Mouse (Mus musculus) cerebral cortex, adult 2 months (tissue): ENCODE results near the gene Gm7978.

Experiments
- WGBS: fragments of 180-500 bp; shearing (Covaris S2); methylation state at CpG from one replicate; pipeline ENCODE4 v1.1.7; 2018; 5-methylcytosine and 5-hydroxymethylcytosine counted together

The Gm7978 gene

GRCm38 (mm10) chr5:95736073-95736472, at the start of gene Gm7978:
Gene Gm7978, minus strand, starts transcription at chr5:95736173.
- no CpG with 5 or more reads among the region's 1 CpGs for WGBS

GRCm38 (mm10) chr5:95775690-95776089, 39.7 kb upstream of the Gm7978 start, which contains the start of gene E330014E10Rik:
Gene E330014E10Rik, plus strand, starts transcription at chr5:95775990.
- no CpG with 5 or more reads among the region's 2 CpGs for WGBS

GRCm38 (mm10) chr5:95741714-95742113, 5.7 kb upstream of the Gm7978 start, which contains the start of gene Gm7982:
Gene Gm7982, plus strand, starts transcription at chr5:95742014.
- whole genome bisulfite sequencing = no CpG with 5 or more reads among the region's 3 CpGs
